Mouse (Mus musculus) limb, embryonic 13.5 days (tissue): Measurements from ENCODE around the gene Golga5. TPM values are rescaled to one million over a fixed set of nuclear protein-coding genes. Genes with fewer than 3 reads are reported as not detected.
A peak's percentile ranks its signal among the peaks of the same experiment; 100 is the strongest.

Experiments
- ATAC-seq: fragments of 200-750 bp; cut with Nextera tagmentation; 2 replicates; pipeline ENCODE4 v1.8.0; 2017; ENCODE audit warnings: low read depth, moderate number of reproducible peaks, moderate TSS enrichment; ENCODE audit not compliant: low FRiP score
- H3K27ac ChIP-seq: fragments of 300-500 bp; sonication (generic); 2 replicates; pipeline ENCODE4 v1.5.1; 2015; ENCODE audit warnings: inconsistent platforms, mild to moderate bottlenecking, moderate library complexity
- H3K27me3 ChIP-seq: fragments of 300-500 bp; sonication (generic); 2 replicates; pipeline ENCODE4 v1.6.1; 2015; ENCODE audit warnings: mild to moderate bottlenecking, inconsistent platforms
- H3K36me3 ChIP-seq: fragments of 300-500 bp; sonication (generic); 2 replicates; pipeline ENCODE4 v1.6.1; 2015; ENCODE audit warnings: inconsistent platforms, mild to moderate bottlenecking, moderate library complexity
- H3K4me1 ChIP-seq: fragments of 300-500 bp; sonication (generic); 2 replicates; pipeline ENCODE4 v1.6.1; 2015; ENCODE audit warnings: inconsistent platforms
- H3K4me2 ChIP-seq: fragments of 300-500 bp; sonication (generic); replicated peaks from 2 replicates; pipeline ENCODE4 v1.6.1; 2015; ENCODE audit warnings: inconsistent platforms, mild to moderate bottlenecking, moderate library complexity
- H3K4me3 ChIP-seq: fragments of 300-500 bp; sonication (generic); 2 replicates; pipeline ENCODE4 v1.5.1; 2015; ENCODE audit warnings: moderate library complexity, mild to moderate bottlenecking, inconsistent platforms
- H3K9ac ChIP-seq: fragments of 300-500 bp; sonication (generic); 2 replicates; pipeline ENCODE4 v1.6.1; 2015; ENCODE audit warnings: mild to moderate bottlenecking, inconsistent platforms
- H3K9me3 ChIP-seq: fragments of 300-500 bp; sonication (generic); 2 replicates; pipeline ENCODE4 v1.6.1; 2016; ENCODE audit warnings: inconsistent platforms
- WGBS: fragments of 180-500 bp; shearing (Covaris S2); methylation state at CpG from one replicate; pipeline ENCODE4 v1.1.7; 2015; 5-methylcytosine and 5-hydroxymethylcytosine counted together
- polyA plus RNA-seq: library from polyadenylated mRNA; unstranded; fragments of >200 nt; fragmentation: Nextera tagmentation; extraction: Ambion mirVana; gene quantifications from 2 replicates; pipeline ENCODE4 v1.2.1, GENCODE M21; 2015

The Golga5 gene
- polyA plus RNA-seq = 39.5 and 42.0 TPM in 2 replicates

DNA sequence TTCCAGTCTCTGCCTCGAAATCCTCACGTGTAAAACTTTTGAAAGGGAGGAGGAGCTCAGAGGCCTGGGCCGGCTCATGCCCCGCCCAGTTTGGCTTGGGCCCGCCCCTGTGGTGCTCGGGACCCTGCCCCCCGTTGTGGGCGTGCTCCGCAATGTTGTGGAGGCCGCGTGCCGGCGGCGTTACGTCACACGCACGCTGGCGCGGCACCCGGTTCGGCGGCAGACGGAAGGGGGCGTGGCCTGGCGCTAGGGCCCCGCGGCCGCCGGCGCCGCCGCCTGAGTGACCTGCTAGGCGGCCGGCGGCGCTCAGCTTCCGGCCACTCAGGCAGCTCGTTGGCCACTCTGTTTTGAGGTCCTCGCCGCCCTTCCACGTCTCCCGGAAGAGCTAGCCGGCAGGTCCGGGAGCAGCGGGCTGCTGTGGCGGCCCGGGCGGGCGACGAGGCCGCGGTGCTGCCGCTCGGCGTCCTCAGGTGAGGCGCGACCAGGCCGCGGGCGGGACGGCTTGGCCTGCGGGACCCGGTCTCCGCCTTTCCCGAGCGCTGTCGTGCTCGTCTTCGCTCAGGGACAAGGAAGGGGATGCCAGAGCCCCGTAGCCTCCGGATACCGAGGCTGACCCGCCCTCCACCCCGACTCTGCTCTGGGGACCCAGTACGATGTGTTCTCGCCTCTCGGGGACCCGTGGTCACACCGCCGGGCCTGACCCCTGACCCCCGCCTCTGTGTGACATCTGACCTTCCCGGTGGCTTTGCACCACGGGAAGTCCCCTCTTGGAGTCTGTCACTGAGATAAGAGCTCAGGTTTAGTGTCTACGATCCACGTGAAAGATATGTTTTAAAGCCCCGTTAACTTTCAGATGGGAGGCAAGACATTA, at the start of gene Golga5:
Golga5 (plus strand) TSS at position 242 of the 871 bp plus-strand sequence.
- 0 out of 2 replicates have a peak within 1 kb of the TSS, but pooled peaks have one; percentile 48 for H3K27ac ChIP-seq
- under 1% methylated on average over 84 of the region's 86 CpGs for WGBS

DNA sequence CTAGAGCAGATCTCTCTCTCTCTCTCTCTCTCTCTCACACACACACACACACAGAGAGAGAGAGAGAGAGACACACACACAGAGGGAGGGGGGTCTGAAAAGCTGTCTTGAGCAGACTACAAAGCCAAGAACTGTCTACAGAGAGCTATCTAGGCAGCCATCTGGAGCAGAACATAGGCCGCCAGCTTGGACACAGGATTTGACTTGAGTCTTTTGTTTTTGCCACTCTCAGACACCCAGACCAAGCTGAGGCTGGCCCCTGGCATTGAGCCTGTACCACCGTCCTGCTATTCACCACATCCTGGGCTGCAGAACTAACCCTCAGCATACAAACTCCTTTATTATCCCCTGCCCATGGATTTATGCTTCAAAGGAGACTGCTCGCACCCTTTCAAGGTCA, 49.4 kb upstream of the Golga5 start:
- Histone ChIP-seq H3K9me3 (no peaks in the 10 kb centered on the region), H3K4me3 (no peak overlapping the region), H3K36me3 (peaks cover 22% of the 10 kb centered on the region), H3K4me2 (no peak overlapping the region), H3K27me3 (no peaks in the 10 kb centered on the region), H3K27ac (no peak overlapping the region), H3K4me1 (peaks cover 6% of the 10 kb centered on the region), H3K9ac (no peak overlapping the region)
- ATAC-seq = no peak
- WGBS = 73% methylated on average over 3 of the region's 3 CpGs

More for the DNA sequence above, at the start of gene Golga5:
- Histone ChIP-seq H3K4me2 (peak within 1 kb of the TSS; percentile 82), H3K4me1 (peaks cover 7% of the 10 kb centered on the region), H3K9me3 (no peaks in the 10 kb centered on the region), H3K27me3 (no peaks in the 10 kb centered on the region), H3K36me3 (peaks cover 19% of the 10 kb centered on the region), H3K4me3 (peak within 1 kb of the TSS; percentile 82), H3K9ac (peak within 1 kb of the TSS; percentile 84)
- peak; percentile 99 for ATAC-seq

DNA sequence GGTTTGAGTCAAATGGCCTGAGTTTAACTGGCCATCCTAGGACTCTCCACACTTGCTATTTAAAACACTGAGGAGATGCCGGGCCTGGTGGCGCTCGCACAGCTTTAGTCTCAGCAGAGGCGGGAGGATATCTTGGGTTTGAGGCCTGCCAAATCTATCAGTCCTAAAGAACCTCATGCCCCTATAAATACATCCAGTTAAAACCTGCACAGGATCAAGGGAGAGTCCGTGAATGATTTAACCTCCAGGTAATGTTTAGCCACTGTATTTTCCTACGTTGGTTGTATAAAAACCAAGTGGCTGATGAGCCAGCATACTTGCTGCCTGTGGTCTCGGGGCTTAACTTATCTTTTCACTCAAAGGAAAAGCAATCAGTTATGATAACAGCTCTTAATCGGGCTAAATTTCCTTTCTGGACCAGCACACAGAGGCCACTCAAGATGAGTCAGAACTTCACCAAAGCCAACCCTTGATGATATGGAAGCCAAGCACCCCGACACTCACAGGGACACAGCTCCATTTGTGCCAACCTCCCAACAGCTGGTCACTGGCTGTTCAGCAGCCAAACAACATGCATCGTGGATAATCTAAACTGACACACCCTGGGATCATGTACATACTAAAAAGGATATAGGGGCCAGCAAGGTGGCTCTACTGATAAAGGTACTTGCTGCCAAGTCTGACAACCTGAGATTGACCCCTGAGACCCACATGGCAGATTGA, 48.6 kb upstream of the Golga5 start:
- H3K36me3 ChIP-seq = peaks cover 22% of the 10 kb centered on the region
- H3K9me3 ChIP-seq = no peaks in the 10 kb centered on the region
- ATAC-seq = no peak
- no peak overlapping the region for H3K27ac ChIP-seq
- no peak overlapping the region for H3K4me2 ChIP-seq
- H3K4me1 ChIP-seq = peaks cover 6% of the 10 kb centered on the region
- no peak overlapping the region for H3K9ac ChIP-seq
- WGBS = 89% methylated on average over 10 of the region's 10 CpGs
- H3K27me3 ChIP-seq = no peaks in the 10 kb centered on the region
- no peak overlapping the region for H3K4me3 ChIP-seq

DNA sequence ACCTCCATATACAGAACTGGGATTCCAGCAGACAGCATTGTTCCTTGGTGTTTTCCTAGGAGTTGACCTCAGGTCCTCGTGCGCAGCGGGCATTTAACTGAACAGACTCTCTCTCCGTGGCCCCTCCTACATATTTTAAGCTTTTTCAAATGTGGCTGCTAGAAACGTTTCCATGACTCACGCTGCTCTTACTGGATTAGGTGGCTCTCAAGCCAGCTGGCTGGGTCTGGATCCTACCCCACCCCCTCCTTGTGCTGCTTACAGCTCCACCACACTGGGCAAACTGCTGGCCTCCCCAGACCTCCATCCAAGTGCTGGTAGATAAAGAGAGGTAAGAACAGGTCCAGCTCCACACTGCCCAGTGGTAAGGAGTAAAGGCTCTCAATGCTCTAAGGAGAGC, 46.9 kb upstream of the Golga5 start:
- Histone ChIP-seq H3K9ac (no peak overlapping the region), H3K4me1 (no peaks in the 10 kb centered on the region), H3K36me3 (peaks cover 27% of the 10 kb centered on the region), H3K27ac (no peak overlapping the region), H3K9me3 (no peaks in the 10 kb centered on the region), H3K4me2 (no peak overlapping the region), H3K4me3 (no peak overlapping the region), H3K27me3 (no peaks in the 10 kb centered on the region)
- no peak for ATAC-seq
- 71% methylated on average over 6 of the region's 6 CpGs for WGBS

DNA sequence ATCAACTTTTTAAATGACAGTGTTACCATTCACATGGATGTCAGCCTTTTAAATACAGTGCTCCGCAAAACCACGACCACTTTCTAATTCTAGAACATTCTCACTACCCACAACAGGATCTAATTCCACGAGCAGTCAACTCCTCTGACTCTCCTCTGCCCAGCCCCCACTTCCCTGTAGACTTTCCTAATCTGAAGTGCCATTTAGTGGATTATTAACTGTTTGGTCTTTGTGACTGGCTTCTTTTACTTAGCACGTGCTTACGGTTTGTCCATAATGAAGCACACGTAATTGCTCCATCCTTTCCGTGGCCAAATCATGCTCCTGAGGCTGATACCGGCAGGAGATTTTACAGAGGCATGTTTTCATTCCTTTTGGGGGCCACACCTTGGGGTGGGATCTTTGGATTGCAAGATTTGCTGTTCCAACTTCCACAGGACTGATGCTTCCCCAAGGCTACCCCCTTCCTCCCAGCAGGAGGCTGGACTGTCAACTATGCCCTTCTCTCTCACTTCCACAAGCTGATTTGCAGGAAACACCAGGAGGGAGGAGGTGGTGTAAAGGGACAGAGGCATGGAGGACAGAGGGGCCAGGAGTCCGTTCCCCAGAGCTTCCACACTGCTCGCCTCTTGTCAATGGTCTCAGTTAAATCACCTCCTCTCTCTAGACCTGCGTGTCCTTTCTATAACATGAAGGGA, 46.2 kb upstream of the Golga5 start:
- no peak for ATAC-seq
- Histone ChIP-seq H3K4me2 (no peak overlapping the region), H3K36me3 (peaks cover 27% of the 10 kb centered on the region), H3K9ac (no peak overlapping the region), H3K9me3 (no peaks in the 10 kb centered on the region), H3K27me3 (no peaks in the 10 kb centered on the region), H3K27ac (no peak overlapping the region), H3K4me1 (no peaks in the 10 kb centered on the region), H3K4me3 (no peak overlapping the region)
- 85% methylated on average over 11 of the region's 11 CpGs for WGBS

DNA sequence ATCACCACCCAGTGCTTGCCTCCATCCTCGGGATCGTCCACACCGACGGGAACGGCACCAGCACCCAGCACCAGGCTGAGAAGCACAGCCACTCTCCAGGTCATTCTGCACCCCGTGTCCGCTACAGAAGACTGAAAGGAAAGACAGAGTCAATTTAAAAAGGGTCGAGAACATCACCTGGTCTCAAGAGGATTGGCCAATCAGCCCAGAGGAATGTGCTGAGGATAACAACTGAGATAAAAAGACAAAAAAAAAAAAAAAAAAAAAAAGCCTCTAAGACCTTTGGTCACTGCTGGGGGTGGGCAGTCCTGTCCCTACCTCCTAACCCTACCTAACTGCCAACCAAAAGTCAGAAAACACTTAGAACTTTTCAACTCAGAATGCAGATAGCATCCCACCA, 45.3 kb upstream of the Golga5 start:
- no peak for ATAC-seq
- Histone ChIP-seq H3K9me3 (no peaks in the 10 kb centered on the region), H3K36me3 (peaks cover 27% of the 10 kb centered on the region), H3K4me3 (no peak overlapping the region), H3K9ac (no peak overlapping the region), H3K4me2 (no peak overlapping the region), H3K4me1 (no peaks in the 10 kb centered on the region), H3K27ac (no peak overlapping the region), H3K27me3 (no peaks in the 10 kb centered on the region)
- WGBS = 91% methylated on average over 8 of the region's 8 CpGs

DNA sequence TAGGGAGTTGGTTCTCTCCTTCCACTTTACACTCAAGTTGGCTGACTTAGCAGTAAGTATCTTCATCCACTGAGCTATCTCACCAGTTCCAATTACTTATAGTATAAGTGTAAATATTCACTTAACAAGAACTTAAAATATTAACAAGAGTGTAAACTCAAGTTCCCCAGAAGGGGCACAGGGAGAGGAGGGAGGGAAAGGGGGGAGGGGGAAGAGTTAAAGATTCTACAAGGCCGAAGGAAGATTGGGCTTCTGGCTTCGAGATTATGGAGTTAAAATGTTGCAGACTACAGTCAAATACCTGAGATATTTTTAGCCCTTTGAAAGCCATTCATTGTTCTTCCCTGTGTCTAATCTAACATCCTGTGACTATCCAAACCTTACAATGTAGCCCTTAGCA, 44.5 kb upstream of the Golga5 start:
- WGBS = 58% methylated on average over 2 of the region's 2 CpGs
- ATAC-seq = no peak
- H3K4me3 ChIP-seq = no peak overlapping the region
- peaks cover 27% of the 10 kb centered on the region for H3K36me3 ChIP-seq
- H3K4me2 ChIP-seq = no peak overlapping the region
- H3K4me1 ChIP-seq = no peaks in the 10 kb centered on the region
- H3K9ac ChIP-seq = no peak overlapping the region
- H3K9me3 ChIP-seq = no peaks in the 10 kb centered on the region
- no peak overlapping the region for H3K27ac ChIP-seq
- H3K27me3 ChIP-seq = no peaks in the 10 kb centered on the region

DNA sequence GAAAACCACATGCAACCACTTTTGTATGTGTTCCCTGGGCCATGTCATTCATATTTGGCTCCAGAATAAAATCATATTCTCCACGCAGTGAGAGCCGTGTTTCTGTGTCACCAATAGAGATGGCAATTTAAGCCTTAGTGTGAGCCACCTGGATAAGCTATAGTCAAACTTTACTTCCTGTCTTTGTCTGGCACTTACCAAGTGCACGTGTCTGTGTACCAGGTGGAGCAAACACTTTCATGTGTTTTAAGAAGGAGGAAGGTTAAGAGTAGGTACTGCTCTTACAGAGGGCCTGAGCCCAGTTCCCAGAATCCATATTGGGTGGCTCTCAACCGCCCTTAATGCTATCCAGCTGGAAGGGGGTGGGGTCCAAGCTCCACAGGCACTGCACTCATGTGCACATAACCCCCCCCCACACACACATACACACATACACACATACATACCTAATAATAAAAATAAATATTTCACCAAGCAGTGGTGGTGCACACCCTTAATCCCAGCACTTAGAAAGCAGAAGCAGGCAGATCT, 43.8 kb upstream of the Golga5 start:
- Histone ChIP-seq H3K4me2 (no peak overlapping the region), H3K4me1 (no peaks in the 10 kb centered on the region), H3K27me3 (no peaks in the 10 kb centered on the region), H3K9me3 (no peaks in the 10 kb centered on the region), H3K27ac (no peak overlapping the region), H3K36me3 (peaks cover 27% of the 10 kb centered on the region), H3K9ac (no peak overlapping the region), H3K4me3 (no peak overlapping the region)
- WGBS = 59% methylated on average over 4 of the region's 4 CpGs
- ATAC-seq = no peak

DNA sequence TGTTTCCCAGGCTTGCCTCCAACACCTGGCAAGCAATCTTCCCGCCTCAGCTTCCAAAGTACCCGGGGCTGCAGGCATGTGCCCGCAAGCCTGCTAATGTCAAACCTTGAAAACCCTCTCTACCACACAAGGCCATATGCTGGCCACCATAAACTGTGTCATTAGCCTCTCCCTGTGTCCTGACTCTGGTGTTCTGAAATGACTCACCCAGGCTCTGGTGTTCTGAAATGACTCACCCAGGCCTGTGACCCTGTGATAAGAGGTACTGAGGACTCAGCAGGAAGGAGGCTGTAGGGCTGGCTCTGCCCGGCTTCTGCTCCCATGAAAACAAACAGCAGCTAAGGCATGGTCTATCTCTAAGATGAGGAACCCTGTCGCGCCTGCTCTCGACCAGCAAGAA, 42.6 kb upstream of the Golga5 start:
- Histone ChIP-seq H3K36me3 (peaks cover 26% of the 10 kb centered on the region), H3K4me2 (no peak overlapping the region), H3K4me3 (no peak overlapping the region), H3K27ac (no peak overlapping the region), H3K4me1 (no peaks in the 10 kb centered on the region), H3K27me3 (no peaks in the 10 kb centered on the region), H3K9me3 (no peaks in the 10 kb centered on the region), H3K9ac (no peak overlapping the region)
- 95% methylated on average over 7 of the region's 7 CpGs for WGBS
- peak; percentile 54; the same call in 1 of the 2 replicates for ATAC-seq

DNA sequence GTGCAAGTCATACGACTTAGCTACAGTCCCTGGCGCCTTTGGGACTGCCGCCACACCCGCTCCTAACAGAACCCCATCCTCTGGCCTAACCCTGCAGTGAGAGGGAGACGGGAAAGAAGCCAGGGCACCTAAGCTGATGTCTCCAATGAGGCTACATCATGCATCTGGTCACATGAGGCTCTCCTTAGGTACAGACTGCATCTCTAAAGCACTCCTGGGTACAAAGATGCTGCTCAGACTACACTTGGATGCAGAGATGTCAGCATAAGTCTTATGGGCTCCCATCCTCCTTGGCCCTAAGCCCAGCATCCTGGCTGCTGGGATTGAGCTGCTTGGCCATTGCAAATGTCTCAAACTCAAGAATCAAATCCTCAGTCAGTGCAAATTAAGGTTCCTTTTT, 39.3 kb upstream of the Golga5 start:
- H3K9me3 ChIP-seq = no peaks in the 10 kb centered on the region
- no peak overlapping the region for H3K27ac ChIP-seq
- H3K4me1 ChIP-seq = peaks cover 9% of the 10 kb centered on the region
- ATAC-seq = no peak
- no peak overlapping the region for H3K9ac ChIP-seq
- peaks cover 5% of the 10 kb centered on the region; the same call in 1 of the 2 replicates for H3K36me3 ChIP-seq
- H3K27me3 ChIP-seq = no peaks in the 10 kb centered on the region
- no peak overlapping the region for H3K4me2 ChIP-seq
- 95% methylated on average over 5 of the region's 5 CpGs for WGBS
- H3K4me3 ChIP-seq = no peak overlapping the region

DNA sequence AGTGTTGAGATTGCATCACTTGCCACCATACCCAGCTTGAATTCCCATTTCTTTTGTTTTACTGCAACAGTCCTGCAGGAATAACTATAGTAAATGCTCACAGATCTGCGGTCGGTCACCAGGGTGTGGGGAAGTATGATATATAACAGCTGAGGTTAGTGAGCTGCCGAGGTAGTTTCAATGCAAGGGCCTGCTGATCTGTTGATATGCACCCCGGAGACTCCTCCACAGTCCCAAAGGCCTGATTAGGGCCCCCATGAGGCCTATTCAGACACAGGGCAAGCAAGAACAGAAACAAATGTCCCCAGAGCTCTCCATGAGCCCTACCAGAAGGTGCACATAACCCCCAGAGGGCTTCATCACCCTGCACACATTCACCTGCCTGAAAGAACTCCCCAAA, 38.7 kb upstream of the Golga5 start:
- H3K4me1 ChIP-seq = peaks cover 9% of the 10 kb centered on the region
- no peaks in the 10 kb centered on the region for H3K9me3 ChIP-seq
- no peak overlapping the region for H3K9ac ChIP-seq
- no peak overlapping the region for H3K27ac ChIP-seq
- no peak overlapping the region for H3K4me2 ChIP-seq
- WGBS = 86% methylated on average over 4 of the region's 4 CpGs
- no peaks in the 10 kb centered on the region for H3K27me3 ChIP-seq
- H3K4me3 ChIP-seq = no peak overlapping the region
- H3K36me3 ChIP-seq = peaks cover 5% of the 10 kb centered on the region; the same call in 1 of the 2 replicates
- no peak for ATAC-seq

DNA sequence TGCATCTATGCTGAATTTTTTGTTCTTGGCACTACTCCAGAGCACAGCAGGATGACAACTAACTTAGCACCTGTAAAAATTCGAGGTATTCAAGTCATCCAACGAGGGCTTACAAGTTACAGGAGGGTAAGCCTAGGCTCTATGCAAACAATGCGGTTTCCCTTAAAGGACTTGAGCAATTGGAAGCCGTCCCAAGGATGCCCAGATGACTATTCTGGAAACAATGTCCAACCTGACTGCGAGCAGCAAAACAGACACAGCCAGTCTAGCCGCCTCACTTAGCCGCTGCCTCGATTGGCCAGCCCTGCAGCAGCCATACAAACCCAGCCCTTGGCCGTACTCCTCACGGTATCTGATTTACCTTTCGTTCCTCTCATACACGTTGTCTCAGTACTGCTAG, 36.7 kb upstream of the Golga5 start:
- H3K36me3 ChIP-seq = no peaks in the 10 kb centered on the region
- H3K27me3 ChIP-seq = no peaks in the 10 kb centered on the region
- H3K9ac ChIP-seq = no peak overlapping the region
- H3K4me1 ChIP-seq = peaks cover 9% of the 10 kb centered on the region
- H3K4me3 ChIP-seq = no peak overlapping the region
- 69% methylated on average over 12 of the region's 12 CpGs for WGBS
- no peaks in the 10 kb centered on the region for H3K9me3 ChIP-seq
- H3K27ac ChIP-seq = no peak overlapping the region
- ATAC-seq = no peak
- H3K4me2 ChIP-seq = no peak overlapping the region
